Mouse (Mus musculus) left cerebral cortex, postnatal 10 days (tissue): ENCODE data around the gene Pde7b. TPM values are rescaled to one million over a fixed set of nuclear protein-coding genes. Genes with fewer than 3 reads are reported as not detected.

Source experiments
- DNase-seq, 2 experiments: peaks; one replicate each; pipeline ENCODE4 v3.0.0; 2021 to 2022; ENCODE audit warnings: low spot score in 2 of 2, mixed read lengths in 1 of 2; ENCODE audit errors: extremely low spot score in 1 of 2
- intact Hi-C: fragments of 180-260 bp; cut with DNase I; formaldehyde crosslinking; loops from one replicate; pipeline ENCODE4 v1.15.1; 2025
- total RNA-seq, 2 experiments: library from RNA; stranded (reverse); gene quantifications; 2 replicates each; pipeline ENCODE4 v1.2.3; 2021

Pde7b gene
- total RNA-seq, 2 experiments from 2014 or later = 16.0 to 21.6 TPM

GRCm38 (mm10) chr10:20724451-20724850 lies 427 bp downstream of the Pde7b start:
- DNase-seq = no peak
- intact Hi-C loops = loop anchor here (10.0 kb wide), 1 partner anchor 130 kb away; no protein-coding TSS in a partner anchor

- no peak for DNase-seq
- intact Hi-C loops = loop anchor here (10.0 kb wide), 1 partner anchor 131 kb away; no protein-coding TSS in a partner anchor
These were observed 916 bp downstream of the Pde7b start for GRCm38 (mm10) chr10:20723962-20724361.

- DNase-seq = no peak
- intact Hi-C loops = loop anchor here (10.0 kb wide), 1 partner anchor 131 kb away; no protein-coding TSS in a partner anchor
These were observed 1.4 kb downstream of the Pde7b start for GRCm38 (mm10) chr10:20723521-20723915.

- peak in 1 of 2 experiments; percentile 35 for DNase-seq
- intact Hi-C loops = loop anchor here (10.0 kb wide), 1 partner anchor 132 kb away; no protein-coding TSS in a partner anchor
These were observed 2.0 kb downstream of the Pde7b start for GRCm38 (mm10) chr10:20722651-20723520.

- intact Hi-C loops = no loop called here
- DNase-seq = no peak
These were observed 5.7 kb downstream of the Pde7b start for GRCm38 (mm10) chr10:20719201-20719600.

GRCm38 (mm10) chr10:20700633-20701032 lies 24.2 kb downstream of the Pde7b start:
- DNase-seq = no peak
- intact Hi-C loops = no loop called here

GRCm38 (mm10) chr10:20699874-20700273 lies 25.0 kb downstream of the Pde7b start:
- intact Hi-C loops = no loop called here
- no peak for DNase-seq

- DNase-seq = no peak
- intact Hi-C loops = no loop called here
These were observed 29.2 kb downstream of the Pde7b start for GRCm38 (mm10) chr10:20695637-20696036.

- intact Hi-C loops = no loop called here
- no peak for DNase-seq
These were observed 34.9 kb downstream of the Pde7b start for GRCm38 (mm10) chr10:20690002-20690401.

GRCm38 (mm10) chr10:20684151-20684550 lies 40.7 kb downstream of the Pde7b start:
- no peak for DNase-seq
- intact Hi-C loops = no loop called here

- intact Hi-C loops = no loop called here
- no peak for DNase-seq
These were observed 43.9 kb downstream of the Pde7b start for GRCm38 (mm10) chr10:20680986-20681385.

GRCm38 (mm10) chr10:20675321-20675720 lies 49.6 kb downstream of the Pde7b start:
- intact Hi-C loops = no loop called here
- no peak for DNase-seq

- peak; percentile 57 to 67 for DNase-seq
- intact Hi-C loops = no loop called here
These were observed 51.1 kb downstream of the Pde7b start for GRCm38 (mm10) chr10:20673798-20674197.

GRCm38 (mm10) chr10:20672591-20672990 lies 52.3 kb downstream of the Pde7b start:
- no peak for DNase-seq
- intact Hi-C loops = no loop called here

- DNase-seq = no peak
- intact Hi-C loops = no loop called here
These were observed 53.3 kb downstream of the Pde7b start for GRCm38 (mm10) chr10:20671621-20672020.

- DNase-seq = no peak
- intact Hi-C loops = no loop called here
These were observed 54.3 kb downstream of the Pde7b start for GRCm38 (mm10) chr10:20670541-20670940.

- intact Hi-C loops = no loop called here
- DNase-seq = no peak
These were observed 55.4 kb downstream of the Pde7b start for GRCm38 (mm10) chr10:20669467-20669866.

GRCm38 (mm10) chr10:20668577-20668976 lies 56.3 kb downstream of the Pde7b start:
- DNase-seq = no peak
- intact Hi-C loops = no loop called here

GRCm38 (mm10) chr10:20666655-20667054 lies 58.2 kb downstream of the Pde7b start:
- DNase-seq = no peak
- intact Hi-C loops = no loop called here

GRCm38 (mm10) chr10:20662951-20663350 lies 61.9 kb downstream of the Pde7b start:
- intact Hi-C loops = no loop called here
- DNase-seq = no peak
